Mouse (Mus musculus): Measurements from ENCODE around the gene Cyp2r1.

DNA sequence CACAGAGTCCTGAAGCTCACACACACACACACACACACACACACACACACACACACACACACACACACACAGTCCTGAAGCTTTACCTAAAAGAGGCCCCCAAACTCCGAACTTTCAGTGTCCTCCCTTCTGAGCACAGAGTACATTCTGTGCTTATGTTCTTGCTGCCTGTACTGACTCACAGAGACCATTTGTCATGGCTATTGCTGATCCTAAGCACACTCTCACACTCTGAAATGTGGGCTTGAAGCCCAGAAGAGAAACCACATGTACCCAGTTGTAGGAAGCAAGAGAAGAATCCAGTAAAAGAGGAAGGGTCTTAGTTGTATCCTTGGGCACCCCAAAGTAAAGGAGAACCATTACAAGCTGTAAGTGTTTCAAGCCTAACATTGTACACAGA lies 14.9 kb upstream of the Cyp2r1 start:
- no peak for TF ChIP-seq CTCF (IDR thresholded peaks at IDR 0.05; ENCODE audit: low read depth)
- TF ChIP-seq EP300 (IDR thresholded peaks at IDR 0.05; ENCODE audit: low read depth): no peak
